ENCODE assay signal across 8 mouse cellular contexts in the genomic region with DNA sequence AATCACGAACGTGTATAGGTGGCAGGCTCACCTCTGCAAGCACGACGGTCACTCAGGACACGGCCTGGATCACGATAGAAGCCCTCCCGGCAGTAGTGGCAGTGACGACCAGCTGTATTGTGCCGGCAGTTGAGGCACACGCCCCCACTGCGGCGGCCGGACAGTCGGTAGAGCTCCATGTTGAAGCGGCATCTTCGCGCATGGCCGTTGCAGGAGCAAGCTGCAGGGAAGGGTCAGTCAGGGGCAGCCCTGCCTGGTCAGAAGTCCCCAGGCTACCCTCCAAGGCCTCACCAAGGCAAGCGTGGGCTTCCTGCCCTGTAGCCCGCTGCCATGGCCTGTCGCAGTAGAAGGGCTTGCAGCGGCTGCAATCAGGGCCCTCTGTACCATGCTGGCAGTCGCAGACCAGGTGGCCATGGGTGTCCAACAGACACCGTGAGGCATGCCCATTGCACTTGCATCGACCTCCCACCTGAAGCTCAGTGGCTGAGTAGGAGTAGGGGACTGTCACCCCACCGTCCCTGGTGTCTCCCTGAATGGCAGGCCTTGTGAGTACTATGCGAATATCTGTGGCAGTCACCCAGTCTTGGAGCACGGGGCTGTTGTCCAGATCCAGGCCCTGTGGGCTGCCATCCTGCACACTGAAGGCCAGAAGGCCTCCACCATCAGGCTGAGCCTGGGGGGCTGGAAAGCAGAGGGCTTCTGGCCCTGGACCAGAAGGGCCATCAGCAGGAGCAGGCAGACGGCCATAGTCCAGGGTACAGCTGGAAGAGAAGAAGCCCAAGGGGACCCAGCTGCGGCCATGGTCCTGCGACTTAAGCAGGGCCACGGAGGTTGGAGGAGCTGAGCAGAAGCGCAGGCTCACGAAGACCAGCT. TPM values are rescaled to one million over a fixed set of nuclear protein-coding genes. Genes with fewer than 3 reads are reported as not detected.
DNase-seq lines count a peak whose midpoint lies in the region; ATAC-seq lines count a peak whose summit lies in the region.

No protein-coding gene starts in this region.

- H3K36me3 ChIP-seq in heart, embryonic 12.5 days, result no peaks in the 10 kb centered on the region
- H3K36me3 ChIP-seq in embryonic facial prominence, embryonic 10.5 days (replicated peaks), result no peaks in the 10 kb centered on the region; the same call in 1 of the 2 replicates
- H3K36me3 ChIP-seq in hindbrain, embryonic 12.5 days, result no peaks in the 10 kb centered on the region
- H3K36me3 ChIP-seq in midbrain, embryonic 12.5 days, result no peaks in the 10 kb centered on the region

- 67% methylated on average over 34 of the region's 34 CpGs for WGBS in heart, embryonic 12.5 days
- WGBS in embryonic facial prominence, embryonic 10.5 days, result 53% methylated on average over 34 of the region's 34 CpGs
- WGBS in hindbrain, embryonic 12.5 days, result 54% methylated on average over 34 of the region's 34 CpGs
- WGBS in midbrain, embryonic 12.5 days, result 59% methylated on average over 34 of the region's 34 CpGs

- H3K4me2 ChIP-seq in heart, embryonic 12.5 days, result peak overlapping the region; percentile 89
- peak overlapping the region; percentile 90 for H3K4me2 ChIP-seq in hindbrain, embryonic 12.5 days (replicated peaks)
- H3K4me2 ChIP-seq in midbrain, embryonic 12.5 days (replicated peaks), result peak overlapping the region; percentile 91

- peaks cover 77% of the 10 kb centered on the region for H3K4me1 ChIP-seq in heart, embryonic 12.5 days (replicated peaks)
- H3K4me1 ChIP-seq in embryonic facial prominence, embryonic 10.5 days, result peaks cover 93% of the 10 kb centered on the region
- H3K4me1 ChIP-seq in hindbrain, embryonic 12.5 days, result peaks cover 90% of the 10 kb centered on the region
- peaks cover 90% of the 10 kb centered on the region for H3K4me1 ChIP-seq in midbrain, embryonic 12.5 days

- no peak overlapping the region for H3K27ac ChIP-seq in heart, embryonic 12.5 days (ENCODE audit: poor library complexity, severe bottlenecking)
- peak overlapping the region; percentile 92 for H3K27ac ChIP-seq in embryonic facial prominence, embryonic 10.5 days (replicated peaks)
- H3K27ac ChIP-seq in hindbrain, embryonic 12.5 days, result peak overlapping the region; percentile 86
- H3K27ac ChIP-seq in midbrain, embryonic 12.5 days (replicated peaks), result no peak overlapping the region; the same call in 1 of the 2 replicates

- ATAC-seq in heart, embryonic 12.5 days (ENCODE audit: insufficient number of reproducible peaks, low FRiP score), result no peak
- no peak for ATAC-seq in hindbrain, embryonic 12.5 days (ENCODE audit: low FRiP score)
- ATAC-seq in midbrain, embryonic 12.5 days (ENCODE audit: low FRiP score, low read depth), result no peak
- ATAC-seq in CD4-positive, CD25-positive, alpha-beta regulatory T cell, adult 4 months, result no peak

- peak overlapping the region; percentile 54 for H3K4me3 ChIP-seq in heart, embryonic 12.5 days
- peak overlapping the region; percentile 78 for H3K4me3 ChIP-seq in embryonic facial prominence, embryonic 10.5 days
- peak overlapping the region; percentile 71 for H3K4me3 ChIP-seq in hindbrain, embryonic 12.5 days
- H3K4me3 ChIP-seq in midbrain, embryonic 12.5 days, result peak overlapping the region; percentile 52

- H3K9me3 ChIP-seq in heart, embryonic 12.5 days (replicated peaks), result no peaks in the 10 kb centered on the region
- H3K9me3 ChIP-seq in embryonic facial prominence, embryonic 10.5 days, result no peaks in the 10 kb centered on the region
- no peaks in the 10 kb centered on the region for H3K9me3 ChIP-seq in hindbrain, embryonic 12.5 days (replicated peaks)
- no peaks in the 10 kb centered on the region for H3K9me3 ChIP-seq in midbrain, embryonic 12.5 days

- DNase-seq in heart, adult 9 months (ENCODE audit: low spot score in 2 of 2), result no peak
- no peak for DNase-seq in embryonic facial prominence, embryonic 10.5 days (ENCODE audit: low spot score)
- no peak for DNase-seq in gastrocnemius, postnatal 25 days
- DNase-seq in lung, postnatal 36 days, result no peak

- H3K27me3 ChIP-seq in heart, embryonic 12.5 days (replicated peaks), result peaks cover 27% of the 10 kb centered on the region
- H3K27me3 ChIP-seq in embryonic facial prominence, embryonic 10.5 days (replicated peaks; ENCODE audit: low read depth, poor library complexity, severe bottlenecking), result peaks cover 45% of the 10 kb centered on the region
- H3K27me3 ChIP-seq in hindbrain, embryonic 12.5 days, result peaks cover 31% of the 10 kb centered on the region
- H3K27me3 ChIP-seq in midbrain, embryonic 12.5 days, result peaks cover 58% of the 10 kb centered on the region

- H3K9ac ChIP-seq in heart, embryonic 12.5 days, result peak overlapping the region; percentile 76
- peak overlapping the region; percentile 84 for H3K9ac ChIP-seq in hindbrain, embryonic 12.5 days
- peak overlapping the region; percentile 79; the same call in 1 of the 2 replicates for H3K9ac ChIP-seq in midbrain, embryonic 12.5 days (replicated peaks)

RNA-seq across cellular contexts. Expression of a gene that starts 1.3 kb away (rescaled TPM):
- polyA plus RNA-seq in heart, embryonic 12.5 days (2016; fragmentation: Nextera tagmentation; extraction: Ambion mirVana), result 2.0 and 2.6 TPM in 2 replicates
- 5.0 and 7.3 TPM in 2 replicates for polyA plus RNA-seq in embryonic facial prominence, embryonic 10.5 days (2016; fragmentation: Nextera tagmentation; extraction: Ambion mirVana)
- 10.9 and 12.1 TPM in 2 replicates for polyA plus RNA-seq in hindbrain, embryonic 12.5 days (2016; fragmentation: Nextera tagmentation; extraction: Ambion mirVana)
- polyA plus RNA-seq in midbrain, embryonic 12.5 days (2016; fragmentation: Nextera tagmentation; extraction: Ambion mirVana), result 6.9 and 7.0 TPM in 2 replicates
- under 1 TPM; 0.35 to 0.56 TPM for total RNA-seq in gastrocnemius, postnatal 25 days (2021)
- polyA plus RNA-seq in CD4-positive, CD25-positive, alpha-beta regulatory T cell, adult 4 months (2017; shearing (Covaris generic)), result under 1 TPM in 1 of 2 experiments, not detected in 1; 0.07 TPM

RNA-seq across cellular contexts. Expression of a gene that starts 2.6 kb away (rescaled TPM):
- 5.1 and 5.3 TPM in 2 replicates for polyA plus RNA-seq in heart, embryonic 12.5 days (2016; fragmentation: Nextera tagmentation; extraction: Ambion mirVana)
- 6.0 and 6.1 TPM in 2 replicates for polyA plus RNA-seq in embryonic facial prominence, embryonic 10.5 days (2016; fragmentation: Nextera tagmentation; extraction: Ambion mirVana)
- 13.5 and 17.0 TPM in 2 replicates for polyA plus RNA-seq in hindbrain, embryonic 12.5 days (2016; fragmentation: Nextera tagmentation; extraction: Ambion mirVana)
- 14.2 and 14.8 TPM in 2 replicates for polyA plus RNA-seq in midbrain, embryonic 12.5 days (2016; fragmentation: Nextera tagmentation; extraction: Ambion mirVana)
- 1 to 10 TPM; 4.1 to 4.6 TPM for total RNA-seq in gastrocnemius, postnatal 25 days (2021)
- under 1 TPM; 0.47 to 0.62 TPM for polyA plus RNA-seq in CD4-positive, CD25-positive, alpha-beta regulatory T cell, adult 4 months (2017; shearing (Covaris generic))

RNA-seq across cellular contexts. Expression of a gene that starts 12.6 kb away (rescaled TPM):
- polyA plus RNA-seq in heart, embryonic 12.5 days (2016; fragmentation: Nextera tagmentation; extraction: Ambion mirVana), result 6.0 and 7.5 TPM in 2 replicates
- polyA plus RNA-seq in embryonic facial prominence, embryonic 10.5 days (2016; fragmentation: Nextera tagmentation; extraction: Ambion mirVana), result 23.0 and 24.8 TPM in 2 replicates
- 14.8 and 15.6 TPM in 2 replicates for polyA plus RNA-seq in hindbrain, embryonic 12.5 days (2016; fragmentation: Nextera tagmentation; extraction: Ambion mirVana)
- polyA plus RNA-seq in midbrain, embryonic 12.5 days (2016; fragmentation: Nextera tagmentation; extraction: Ambion mirVana), result 13.9 and 14.7 TPM in 2 replicates
- 1 to 10 TPM; 1.4 to 1.9 TPM for total RNA-seq in gastrocnemius, postnatal 25 days (2021)
- 10 to 100 TPM in 1 of 2 experiments, 1 to 10 TPM in 1; 8.9 to 17.5 TPM for polyA plus RNA-seq in CD4-positive, CD25-positive, alpha-beta regulatory T cell, adult 4 months (2017; shearing (Covaris generic))

RNA-seq across cellular contexts. Expression of a gene that starts 38.5 kb away (rescaled TPM):
- 534 and 535 TPM in 2 replicates for polyA plus RNA-seq in heart, embryonic 12.5 days (2016; fragmentation: Nextera tagmentation; extraction: Ambion mirVana)
- polyA plus RNA-seq in embryonic facial prominence, embryonic 10.5 days (2016; fragmentation: Nextera tagmentation; extraction: Ambion mirVana), result 422 and 435 TPM in 2 replicates
- polyA plus RNA-seq in hindbrain, embryonic 12.5 days (2016; fragmentation: Nextera tagmentation; extraction: Ambion mirVana), result 558 and 595 TPM in 2 replicates
- polyA plus RNA-seq in midbrain, embryonic 12.5 days (2016; fragmentation: Nextera tagmentation; extraction: Ambion mirVana), result 512 and 518 TPM in 2 replicates
- total RNA-seq in gastrocnemius, postnatal 25 days (2021), result 100 to 1,000 TPM; 145 to 159 TPM
- polyA plus RNA-seq in CD4-positive, CD25-positive, alpha-beta regulatory T cell, adult 4 months (2017; shearing (Covaris generic)), result 100 to 1,000 TPM; 213 to 271 TPM

RNA-seq across cellular contexts. Expression of a gene that starts 43.3 kb away (rescaled TPM):
- polyA plus RNA-seq in heart, embryonic 12.5 days (2016; fragmentation: Nextera tagmentation; extraction: Ambion mirVana), result 49.4 and 55.8 TPM in 2 replicates
- 113 and 122 TPM in 2 replicates for polyA plus RNA-seq in embryonic facial prominence, embryonic 10.5 days (2016; fragmentation: Nextera tagmentation; extraction: Ambion mirVana)
- polyA plus RNA-seq in hindbrain, embryonic 12.5 days (2016; fragmentation: Nextera tagmentation; extraction: Ambion mirVana), result 49.2 and 53.3 TPM in 2 replicates
- 76.5 and 77.3 TPM in 2 replicates for polyA plus RNA-seq in midbrain, embryonic 12.5 days (2016; fragmentation: Nextera tagmentation; extraction: Ambion mirVana)
- total RNA-seq in gastrocnemius, postnatal 25 days (2021), result 1 to 10 TPM in 1 of 2 experiments, under 1 TPM in 1; 0.61 to 1.1 TPM
- 1 to 10 TPM; 4.1 to 6.6 TPM for polyA plus RNA-seq in CD4-positive, CD25-positive, alpha-beta regulatory T cell, adult 4 months (2017; shearing (Covaris generic))

Comparison
In these comparisons a context has a peak if more than half of its experiments do, and no peak if none do; other contexts are left out.
1. H3K27ac ChIP-seq: peak in embryonic facial prominence, embryonic 10.5 days (single experiment) and hindbrain, embryonic 12.5 days (single experiment); none in heart, embryonic 12.5 days (single experiment) and midbrain, embryonic 12.5 days (single experiment).
2. Peak in every context shown above with its lines, with median percentiles within 50 percentile points of each other: H3K4me2 ChIP-seq, H3K4me3 ChIP-seq and H3K9ac ChIP-seq.